Mouse (Mus musculus) C2C12 (cell line): Measurements from ENCODE around the gene Cep131.

ENCODE experiments used
- CEBPB ChIP-seq: IDR thresholded peaks from one replicate; pipeline ENCODE4 v1.6.1; 2011; ENCODE audit warnings: low read depth, mild to moderate bottlenecking, control low read depth, moderate library complexity
- CTCF ChIP-seq: IDR thresholded peaks from one replicate; pipeline ENCODE4 v1.5.1; 2011; ENCODE audit not compliant: control insufficient read depth, insufficient read depth, insufficient read length
- MAX ChIP-seq: IDR thresholded peaks from one replicate; pipeline ENCODE4 v1.6.1; 2011; ENCODE audit warnings: mild to moderate bottlenecking, control low read depth

- TF ChIP-seq CTCF (no peak), CEBPB (no peak), MAX (no peak)
Observed at GRCm38 (mm10) chr11:120103431-120103997, 16.9 kb upstream of the Cep131 start.
